Mouse (Mus musculus) stomach, embryonic 16.5 days (tissue): Measurements from ENCODE around the gene Ccdc177. TPM values are rescaled to one million over a fixed set of nuclear protein-coding genes. Genes with fewer than 3 reads are reported as not detected.

Experiments used
- ATAC-seq: fragments of 200-750 bp; cut with Nextera tagmentation; 2 replicates; pipeline ENCODE4 v1.8.0; 2017; ENCODE audit warnings: moderate number of reproducible peaks, moderate TSS enrichment; ENCODE audit not compliant: insufficient read depth, low FRiP score
- H3K27ac ChIP-seq: fragments of 300-500 bp; sonication (generic); 2 replicates; pipeline ENCODE4 v1.5.1; 2014; ENCODE audit warnings: low read length
- H3K27me3 ChIP-seq: fragments of 300-500 bp; sonication (generic); 2 replicates; pipeline ENCODE4 v1.6.1; 2014; ENCODE audit warnings: low read length, control low read depth, mixed read lengths; ENCODE audit not compliant: control insufficient read depth, insufficient read depth
- H3K36me3 ChIP-seq: fragments of 300-500 bp; sonication (generic); 2 replicates; pipeline ENCODE4 v1.6.1; 2014; ENCODE audit warnings: low read length; ENCODE audit not compliant: control insufficient read depth, insufficient read depth
- H3K4me1 ChIP-seq: fragments of 300-500 bp; sonication (generic); 2 replicates; pipeline ENCODE4 v1.6.1; 2014; ENCODE audit warnings: low read length, control low read depth, mixed read lengths; ENCODE audit not compliant: control insufficient read depth, insufficient read depth
- H3K4me2 ChIP-seq: fragments of 300-500 bp; sonication (generic); 2 replicates; pipeline ENCODE4 v1.6.1; 2014; ENCODE audit warnings: low read depth, low read length, mixed read lengths
- H3K4me3 ChIP-seq: fragments of 300-500 bp; sonication (generic); replicated peaks from 2 replicates; pipeline ENCODE4 v1.5.1; 2014; ENCODE audit warnings: mild to moderate bottlenecking, low read length
- H3K9ac ChIP-seq: fragments of 300-500 bp; sonication (generic); 2 replicates; pipeline ENCODE4 v1.6.1; 2014; ENCODE audit warnings: low read length
- H3K9me3 ChIP-seq: fragments of 300-500 bp; sonication (generic); replicated peaks from 2 replicates; pipeline ENCODE4 v1.6.1; 2016; ENCODE audit warnings: low read length, control low read depth; ENCODE audit not compliant: control insufficient read depth
- WGBS: fragments of 180-500 bp; shearing (Covaris S2); extraction: QIAGEN DNeasy Blood & Tissue Kit; methylation state at CpG from one replicate; pipeline ENCODE4 v1.1.7; 2014; 5-methylcytosine and 5-hydroxymethylcytosine counted together
- polyA plus RNA-seq: library from polyadenylated mRNA; unstranded; fragments of >200 nt; fragmentation: Nextera tagmentation; extraction: Ambion mirVana; gene quantifications from 2 replicates; pipeline ENCODE4 v1.2.1, GENCODE M21; 2015

The Ccdc177 gene
- polyA plus RNA-seq, 1 experiment from 2014 or later, result 0.09 TPM

GRCm38 (mm10) chr12:80730567-80730966, 29.9 kb downstream of the Ccdc177 start:
- peak; percentile 77 for ATAC-seq
- Histone ChIP-seq H3K4me2 (peak overlapping the region; percentile 30; the same call in 1 of the 2 replicates), H3K36me3 (no peaks in the 10 kb centered on the region), H3K27ac (no peak overlapping the region), H3K4me1 (no peaks in the 10 kb centered on the region), H3K9me3 (no peaks in the 10 kb centered on the region), H3K27me3 (no peaks in the 10 kb centered on the region), H3K9ac (no peak overlapping the region), H3K4me3 (no peak overlapping the region)
- 7% methylated on average over 9 of the region's 9 CpGs for WGBS

- H3K27ac ChIP-seq, result no peak overlapping the region
- no peak overlapping the region for H3K4me2 ChIP-seq
- no peak overlapping the region for H3K4me3 ChIP-seq
- no peak overlapping the region for H3K9ac ChIP-seq
- no peaks in the 10 kb centered on the region for H3K36me3 ChIP-seq
- H3K4me1 ChIP-seq, result no peaks in the 10 kb centered on the region
- no peak for ATAC-seq
- 73% methylated on average over 12 of the region's 12 CpGs for WGBS
- no peaks in the 10 kb centered on the region for H3K27me3 ChIP-seq
- no peaks in the 10 kb centered on the region for H3K9me3 ChIP-seq
These were observed 30.5 kb downstream of the Ccdc177 start for GRCm38 (mm10) chr12:80729758-80730530.

- H3K4me1 ChIP-seq, result no peaks in the 10 kb centered on the region
- H3K9ac ChIP-seq, result no peak overlapping the region
- no peaks in the 10 kb centered on the region for H3K27me3 ChIP-seq
- no peak overlapping the region for H3K4me2 ChIP-seq
- no peaks in the 10 kb centered on the region for H3K36me3 ChIP-seq
- H3K9me3 ChIP-seq, result no peaks in the 10 kb centered on the region
- H3K27ac ChIP-seq, result no peak overlapping the region
- 50% methylated on average over 2 of the region's 2 CpGs for WGBS
- ATAC-seq, result no peak
- no peak overlapping the region for H3K4me3 ChIP-seq
These were observed 31.7 kb downstream of the Ccdc177 start for GRCm38 (mm10) chr12:80728814-80729213.

DNA sequence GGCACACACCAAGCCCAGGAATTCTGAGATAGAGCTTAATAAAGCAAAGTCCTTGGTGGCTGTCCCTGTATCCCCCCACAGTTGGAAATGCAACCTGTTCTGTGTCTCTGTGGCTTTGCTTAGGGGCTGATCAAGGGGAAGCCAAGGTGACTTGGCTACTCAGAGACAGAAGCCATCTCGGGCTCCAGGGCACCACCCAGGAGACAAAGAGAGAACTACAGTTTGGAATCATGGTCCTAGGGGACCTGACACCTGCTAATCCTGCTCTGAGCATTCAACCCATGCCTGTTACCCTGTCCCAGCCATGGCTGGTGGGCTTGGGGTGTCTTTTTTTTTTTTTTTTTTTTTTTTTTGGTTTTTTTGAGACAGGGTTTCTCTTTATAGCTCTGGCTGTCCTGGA, 32.3 kb downstream of the Ccdc177 start:
- no peak for ATAC-seq
- Histone ChIP-seq H3K4me3 (no peak overlapping the region), H3K36me3 (no peaks in the 10 kb centered on the region), H3K9me3 (no peaks in the 10 kb centered on the region), H3K4me1 (no peaks in the 10 kb centered on the region), H3K27ac (no peak overlapping the region), H3K4me2 (no peak overlapping the region), H3K9ac (no peak overlapping the region), H3K27me3 (no peaks in the 10 kb centered on the region)
- 19% methylated on average over 1 of the region's 1 CpGs for WGBS

GRCm38 (mm10) chr12:80724853-80725559, 35.5 kb downstream of the Ccdc177 start:
- ATAC-seq, result 0 out of 2 replicates have a peak, but pooled peaks have one; percentile 41
- no peak overlapping the region for H3K4me3 ChIP-seq
- H3K27me3 ChIP-seq, result no peaks in the 10 kb centered on the region
- H3K27ac ChIP-seq, result no peak overlapping the region
- no peaks in the 10 kb centered on the region for H3K36me3 ChIP-seq
- H3K9me3 ChIP-seq, result no peaks in the 10 kb centered on the region
- no peak overlapping the region for H3K4me2 ChIP-seq
- WGBS, result 18% methylated on average over 10 of the region's 10 CpGs
- H3K4me1 ChIP-seq, result no peaks in the 10 kb centered on the region
- no peak overlapping the region for H3K9ac ChIP-seq

DNA sequence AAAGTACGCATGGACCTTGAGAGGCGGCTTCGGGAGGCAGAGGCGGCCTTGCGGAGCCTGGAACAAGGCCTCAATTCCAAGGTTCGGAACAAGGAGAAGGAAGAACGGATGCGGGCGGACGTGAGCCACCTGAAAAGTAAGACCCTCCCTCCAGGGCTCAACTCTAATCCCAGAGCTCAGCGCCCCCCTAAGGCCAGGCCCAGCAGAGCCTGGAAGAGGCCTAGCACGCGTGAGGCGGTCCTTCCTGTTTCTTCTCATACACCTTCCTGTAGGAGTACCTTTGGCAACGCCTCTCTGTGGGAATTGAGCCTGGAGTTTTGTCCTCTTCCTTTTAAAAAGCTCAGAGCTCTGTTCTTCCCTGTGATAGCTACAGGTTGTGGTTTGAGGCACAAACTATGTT, 39.0 kb downstream of the Ccdc177 start:
- no peak for ATAC-seq

GRCm38 (mm10) chr12:80720507-80720906, 40.0 kb downstream of the Ccdc177 start:
- Histone ChIP-seq H3K4me2 (no peak overlapping the region), H3K36me3 (no peaks in the 10 kb centered on the region), H3K27me3 (no peaks in the 10 kb centered on the region), H3K9me3 (no peaks in the 10 kb centered on the region), H3K4me3 (no peak overlapping the region), H3K27ac (no peak overlapping the region), H3K9ac (no peak overlapping the region), H3K4me1 (no peaks in the 10 kb centered on the region)
- 78% methylated on average over 12 of the region's 12 CpGs for WGBS
- no peak for ATAC-seq

More for the DNA sequence above, 39.0 kb downstream of the Ccdc177 start:
- H3K4me3 ChIP-seq, result no peak overlapping the region
- WGBS, result 81% methylated on average over 15 of the region's 15 CpGs
- H3K9me3 ChIP-seq, result no peaks in the 10 kb centered on the region
- H3K9ac ChIP-seq, result no peak overlapping the region
- no peaks in the 10 kb centered on the region for H3K4me1 ChIP-seq
- H3K36me3 ChIP-seq, result no peaks in the 10 kb centered on the region
- H3K27me3 ChIP-seq, result no peaks in the 10 kb centered on the region
- H3K27ac ChIP-seq, result no peak overlapping the region
- H3K4me2 ChIP-seq, result no peak overlapping the region

GRCm38 (mm10) chr12:80719141-80719540, 41.3 kb downstream of the Ccdc177 start:
- no peak overlapping the region for H3K4me2 ChIP-seq
- H3K27me3 ChIP-seq, result no peaks in the 10 kb centered on the region
- ATAC-seq, result no peak
- no peak overlapping the region for H3K27ac ChIP-seq
- no peak overlapping the region for H3K9ac ChIP-seq
- H3K36me3 ChIP-seq, result no peaks in the 10 kb centered on the region
- no peaks in the 10 kb centered on the region for H3K9me3 ChIP-seq
- no peak overlapping the region for H3K4me3 ChIP-seq
- 72% methylated on average over 2 of the region's 2 CpGs for WGBS
- H3K4me1 ChIP-seq, result no peaks in the 10 kb centered on the region

DNA sequence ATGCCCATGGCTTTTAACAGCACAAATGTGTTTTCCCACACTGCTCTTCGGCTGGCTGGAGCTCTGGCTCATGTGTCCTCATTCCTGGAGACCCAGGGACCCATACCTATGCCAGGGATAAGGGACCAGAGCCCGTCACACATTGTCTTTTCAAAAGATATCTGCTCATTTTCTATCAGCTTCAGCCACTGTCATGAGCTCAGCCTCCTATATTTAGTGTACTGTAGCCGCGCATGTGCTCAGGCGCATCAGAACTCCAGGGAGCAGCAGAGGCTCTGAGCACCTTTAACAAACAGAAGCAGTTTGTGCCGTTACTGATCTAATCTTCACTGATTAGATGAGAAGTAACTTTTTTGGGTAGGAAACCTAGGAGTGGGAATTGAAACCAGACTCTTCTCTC, 44.6 kb downstream of the Ccdc177 start:
- Histone ChIP-seq H3K9ac (no peak overlapping the region), H3K9me3 (no peaks in the 10 kb centered on the region), H3K27ac (no peak overlapping the region), H3K36me3 (no peaks in the 10 kb centered on the region), H3K4me3 (no peak overlapping the region), H3K27me3 (no peaks in the 10 kb centered on the region), H3K4me1 (no peaks in the 10 kb centered on the region), H3K4me2 (no peak overlapping the region)
- WGBS, result 75% methylated on average over 6 of the region's 6 CpGs
- no peak for ATAC-seq
